Mouse (Mus musculus): ENCODE results near the gene Oat. TPM values are rescaled to one million over a fixed set of nuclear protein-coding genes. Genes with fewer than 3 reads are reported as not detected.

Oat gene
- total and polyA plus RNA-seq, 3 experiments, result 87.6 to 204 (median 104) TPM

DNA sequence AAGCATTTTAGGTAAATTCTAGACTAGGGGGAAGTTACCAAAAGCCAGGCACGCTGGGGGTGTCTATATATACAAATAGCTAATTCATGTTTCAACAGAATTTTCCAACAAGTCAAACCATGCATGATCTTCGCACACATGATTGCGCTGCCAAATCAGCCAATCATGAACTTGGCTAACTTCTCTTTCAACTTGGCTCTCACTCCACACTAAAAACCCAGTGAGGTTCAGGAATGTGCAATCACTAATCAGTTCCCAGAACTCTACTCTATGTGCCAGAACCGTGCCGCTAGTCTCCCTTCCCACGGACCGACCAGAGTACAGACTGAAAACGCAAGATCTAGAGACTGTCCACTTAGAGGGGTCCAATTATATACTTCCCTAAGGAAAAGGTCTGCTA, 4.7 kb downstream of the Oat start:
- Histone ChIP-seq H3K9me3 (replicated peaks; ENCODE audit: low read length) (no peaks in the 10 kb centered on the region), H3K4me3 (replicated peaks in 1 of 3; ENCODE audit: low read depth in 2 of 3, low read length in 2 of 3, poor library complexity in 1 of 3) (no peak overlapping the region), H3K9ac (ENCODE audit: insufficient read depth, low read depth) (no peak overlapping the region), H3K4me2 (ENCODE audit: insufficient read depth, low read depth, poor library complexity, severe bottlenecking) (no peak overlapping the region), H3K27ac (ENCODE audit: insufficient read depth, low read depth) (no peak overlapping the region), H3K4me1 (ENCODE audit: control insufficient read depth in 1 of 2, insufficient read depth in 2 of 2) (peaks cover 3 to 62% of the 10 kb centered on the region in 2 experiments; a peak in 3 of 4 replicates), H3K27me3 (replicated peaks) (no peaks in the 10 kb centered on the region), H3K36me3 (replicated peaks in 1 of 2; ENCODE audit: control insufficient read depth in 1 of 2, insufficient read depth in 1 of 2, low read length in 1 of 2) (peaks cover 27 to 39% of the 10 kb centered on the region in 2 experiments), H3K79me2 (replicated peaks; ENCODE audit: control insufficient read depth, extremely low read depth, insufficient read depth, poor library complexity, severe bottlenecking) (peaks cover 37% of the 10 kb centered on the region)
- dilution Hi-C loops (cut with MboI; ENCODE audit: extremely low pct_ligation_motif_present, extremely low pct_unique_long_range_greater_than_20kb, low sequenced_read_pairs), result no loop called here
- TF ChIP-seq CTCF (conservative IDR thresholded peaks at IDR 0.05 in 1 of 2, IDR thresholded peaks at IDR 0.05 in 1 of 2; ENCODE audit: low read depth in 2 of 2, low read length in 2 of 2), result no peak
- TF ChIP-seq E2F4 (IDR thresholded peaks at IDR 0.05; ENCODE audit: insufficient replicate concordance, low read depth, low read length), result no peak
- TF ChIP-seq USF2 (conservative IDR thresholded peaks at IDR 0.05; ENCODE audit: low read depth, low read length), result no peak
- no peak for TF ChIP-seq MAZ (IDR thresholded peaks at IDR 0.05; ENCODE audit: low read depth, low read length)
- no peak for TF ChIP-seq BHLHE40 (IDR thresholded peaks at IDR 0.05; ENCODE audit: low read depth, low read length)
- no peak for TF ChIP-seq POLR2AphosphoS2 (IDR thresholded peaks at IDR 0.05; ENCODE audit: low read depth, low read length)
- no peak for TF ChIP-seq ZNF384 (IDR thresholded peaks at IDR 0.05; ENCODE audit: low read depth, low read length)
- TF ChIP-seq MYC (IDR thresholded peaks at IDR 0.05; ENCODE audit: low read depth, low read length), result no peak
- TF ChIP-seq MAX (IDR thresholded peaks at IDR 0.05; ENCODE audit: low read length), result no peak
- no peak for TF ChIP-seq ZMIZ1 (IDR thresholded peaks at IDR 0.05; ENCODE audit: low read depth, low read length)
- TF ChIP-seq ETS1 (conservative IDR thresholded peaks at IDR 0.05; ENCODE audit: low read depth, low read length), result no peak
- TF ChIP-seq UBTF (IDR thresholded peaks at IDR 0.05; ENCODE audit: low read depth, low read length), result no peak
- TF ChIP-seq JUND (conservative IDR thresholded peaks at IDR 0.05; ENCODE audit: low read depth, low read length), result no peak
- TF ChIP-seq RAD21 (IDR thresholded peaks at IDR 0.05; ENCODE audit: low read depth, low read length), result no peak
- no peak for TF ChIP-seq POLR2A (IDR thresholded peaks at IDR 0.05; ENCODE audit: low read depth, low read length)
- no peak for TF ChIP-seq MXI1 (IDR thresholded peaks at IDR 0.05; ENCODE audit: low read depth, low read length)
- no peak for TF ChIP-seq RCOR1 (conservative IDR thresholded peaks at IDR 0.05; ENCODE audit: low read depth, low read length)
- in situ Hi-C loops (cut with MboI; ENCODE audit: low pct_ligation_motif_present, low pct_unique_long_range_greater_than_20kb, low sequenced_read_pairs), result no loop called here
- no peak for DNase-seq (ENCODE audit: extremely low read depth)

DNA sequence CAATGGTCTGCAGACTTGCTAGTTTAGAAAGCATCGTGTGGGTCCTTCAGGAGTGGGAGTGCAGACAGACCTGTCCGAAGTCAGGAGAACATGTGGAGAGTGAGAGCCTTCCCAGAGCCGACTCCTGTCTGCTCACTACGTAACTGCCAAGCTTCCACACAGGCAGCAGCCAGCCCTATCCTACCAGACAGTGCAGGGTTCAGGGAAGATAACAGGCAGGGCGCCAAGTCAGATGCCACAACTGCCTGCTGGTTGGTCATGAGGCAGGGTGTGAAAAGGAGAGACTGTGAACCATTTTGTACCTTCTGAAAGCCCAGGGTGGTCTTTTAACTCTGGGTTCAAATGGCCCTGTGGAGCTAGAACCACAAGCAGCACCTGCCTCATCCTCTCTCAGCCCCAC, 6.1 kb downstream of the Oat start:
- no peak overlapping the region for H3K4me3 ChIP-seq (replicated peaks in 1 of 3; ENCODE audit: low read depth in 2 of 3, low read length in 2 of 3, poor library complexity in 1 of 3)
- H3K79me2 ChIP-seq (replicated peaks; ENCODE audit: control insufficient read depth, extremely low read depth, insufficient read depth, poor library complexity, severe bottlenecking), result peaks cover 37% of the 10 kb centered on the region
- H3K4me2 ChIP-seq (ENCODE audit: insufficient read depth, low read depth, poor library complexity, severe bottlenecking), result no peak overlapping the region
- H3K9me3 ChIP-seq (replicated peaks; ENCODE audit: low read length), result no peaks in the 10 kb centered on the region
- peaks cover 3 to 61% of the 10 kb centered on the region in 2 experiments; a peak in 3 of 4 replicates for H3K4me1 ChIP-seq (ENCODE audit: control insufficient read depth in 1 of 2, insufficient read depth in 2 of 2)
- H3K27ac ChIP-seq (ENCODE audit: insufficient read depth, low read depth), result no peak overlapping the region
- H3K36me3 ChIP-seq (replicated peaks in 1 of 2; ENCODE audit: control insufficient read depth in 1 of 2, insufficient read depth in 1 of 2, low read length in 1 of 2), result peaks cover 30 to 50% of the 10 kb centered on the region in 2 experiments
- TF ChIP-seq MAFK (IDR thresholded peaks at IDR 0.05; ENCODE audit: insufficient replicate concordance, low read length) (no peak), JUND (conservative IDR thresholded peaks at IDR 0.05; ENCODE audit: low read depth, low read length) (no peak), ZMIZ1 (IDR thresholded peaks at IDR 0.05; ENCODE audit: low read depth, low read length) (no peak), MYC (IDR thresholded peaks at IDR 0.05; ENCODE audit: low read depth, low read length) (no peak), CTCF (conservative IDR thresholded peaks at IDR 0.05 in 1 of 2, IDR thresholded peaks at IDR 0.05 in 1 of 2; ENCODE audit: low read depth in 2 of 2, low read length in 2 of 2) (no peak)
- no peak overlapping the region for H3K9ac ChIP-seq (ENCODE audit: insufficient read depth, low read depth)
- in situ Hi-C loops (cut with MboI; ENCODE audit: low pct_ligation_motif_present, low pct_unique_long_range_greater_than_20kb, low sequenced_read_pairs), result no loop called here
- dilution Hi-C loops (cut with MboI; ENCODE audit: extremely low pct_ligation_motif_present, extremely low pct_unique_long_range_greater_than_20kb, low sequenced_read_pairs), result no loop called here
- no peak for DNase-seq (ENCODE audit: extremely low read depth)
- no peaks in the 10 kb centered on the region for H3K27me3 ChIP-seq (replicated peaks)
